Mouse (Mus musculus): Measurements from ENCODE around the gene Bmper.

- TF ChIP-seq GATA1 (IDR thresholded peaks at IDR 0.05; ENCODE audit: borderline replicate concordance, low read length): no peak
- TF ChIP-seq FLI1 (IDR thresholded peaks at IDR 0.05; ENCODE audit: low read length): no peak
Observed at GRCm38 (mm10) chr9:23486725-23487378, 264.0 kb downstream of the Bmper start.

Measured in megakaryocyte, embryonic 14.5 days (primary cell).